Mouse (Mus musculus): ENCODE results near the gene Rpl21.

DNA sequence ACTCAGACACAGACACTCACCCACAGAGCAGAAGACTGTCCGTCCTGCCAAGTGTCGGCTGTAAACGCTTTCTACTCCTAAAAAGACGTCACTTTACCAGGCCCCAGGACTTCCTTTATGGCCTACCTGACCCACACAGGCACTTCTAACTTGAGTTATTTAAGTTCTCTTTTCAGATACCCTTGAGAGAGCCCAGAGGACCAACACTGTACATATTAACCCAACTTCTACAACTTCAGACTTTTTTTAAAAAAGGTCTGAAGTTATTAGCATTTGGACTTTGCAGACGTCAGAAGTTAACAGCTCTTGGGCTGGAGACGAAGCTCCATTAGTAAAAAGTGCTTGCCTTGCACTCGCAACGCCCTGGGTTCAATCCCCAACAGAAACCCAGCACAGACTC is 46.6 kb upstream of the Rpl21 start:
- TF ChIP-seq CTCF (IDR thresholded peaks at IDR 0.05; ENCODE audit: extremely low read depth, insufficient read depth, low read length) (no peak), POLR2A (IDR thresholded peaks at IDR 0.05; ENCODE audit: extremely low read depth, insufficient read depth, low read length) (no peak)

Measured in cortical plate, adult 2 months (tissue).